Mouse (Mus musculus) myocyte (in vitro differentiated cells): ENCODE measurements around the gene Emc1.

Experiments
- CEBPB ChIP-seq: IDR thresholded peaks from 2 replicates; pipeline ENCODE4 v1.6.1; 2011; ENCODE audit warnings: mild to moderate bottlenecking, moderate library complexity; ENCODE audit not compliant: poor library complexity, insufficient read depth, severe bottlenecking
- MAX ChIP-seq: IDR thresholded peaks from one replicate; pipeline ENCODE4 v1.6.1; 2011; ENCODE audit warnings: low read depth, mild to moderate bottlenecking, control low read depth
- POLR2A ChIP-seq: IDR thresholded peaks from one replicate; pipeline ENCODE4 v1.6.1; 2011; ENCODE audit warnings: low read depth, mild to moderate bottlenecking, control low read depth, moderate library complexity; ENCODE audit not compliant: insufficient read length
- SRF ChIP-seq: IDR thresholded peaks from one replicate; pipeline ENCODE4 v1.6.1; 2011; ENCODE audit warnings: low read depth; ENCODE audit not compliant: control insufficient read depth, insufficient read length

- TF ChIP-seq POLR2A (no peak), SRF (no peak), CEBPB (no peak), MAX (no peak)
Measured at GRCm38 (mm10) chr4:139345416-139346019, 6.9 kb upstream of the Emc1 start.
